Mouse (Mus musculus): ENCODE data around the gene Igfbp7. TPM values are rescaled to one million over a fixed set of nuclear protein-coding genes. Genes with fewer than 3 reads are reported as not detected.

Gene Igfbp7
- polyA plus RNA-seq, 1 experiment from 2014 or later, result 49.8 TPM

GRCm38 (mm10) chr5:77385221-77385620 lies 22.6 kb downstream of the Igfbp7 start:
- Histone ChIP-seq H3K4me2 (ENCODE audit: low read length) (no peak overlapping the region), H3K9ac (ENCODE audit: low read length) (no peak overlapping the region), H3K27ac (replicated peaks in 1 of 2; ENCODE audit: control insufficient read depth in 1 of 2, insufficient read depth in 1 of 2, low read depth in 2 of 2, low read length in 2 of 2) (no peak overlapping the region), H3K36me3 (ENCODE audit: control insufficient read depth, insufficient read depth, low read length) (no peaks in the 10 kb centered on the region), H3K27me3 (ENCODE audit: control insufficient read depth, insufficient read depth, low read length) (no peaks in the 10 kb centered on the region), H3K4me3 (ENCODE audit: control insufficient read depth in 1 of 2, insufficient read depth in 1 of 2, low read depth in 1 of 2, low read length in 2 of 2) (no peak overlapping the region), H3K4me1 (ENCODE audit: control insufficient read depth in 2 of 2, insufficient read depth in 2 of 2, low read length in 2 of 2) (peaks cover 12 to 14% of the 10 kb centered on the region in 2 experiments), H3K9me3 (ENCODE audit: control insufficient read depth, low read length) (no peaks in the 10 kb centered on the region)
- no peak for ATAC-seq (ENCODE audit: insufficient number of reproducible peaks, insufficient read depth, low FRiP score, low read depth)
- WGBS, result 90% methylated on average over 5 of the region's 5 CpGs

- no peak overlapping the region for H3K4me2 ChIP-seq (ENCODE audit: low read length)
Measured at GRCm38 (mm10) chr5:77384724-77385123, 23.1 kb downstream of the Igfbp7 start.

GRCm38 (mm10) chr5:77383799-77384554 lies 23.9 kb downstream of the Igfbp7 start:
- no peak overlapping the region for H3K9ac ChIP-seq (ENCODE audit: low read length)
- peaks cover 12 to 14% of the 10 kb centered on the region in 2 experiments for H3K4me1 ChIP-seq (ENCODE audit: control insufficient read depth in 2 of 2, insufficient read depth in 2 of 2, low read length in 2 of 2)
- ATAC-seq (ENCODE audit: insufficient number of reproducible peaks, insufficient read depth, low FRiP score, low read depth), result no peak
- H3K4me3 ChIP-seq (ENCODE audit: control insufficient read depth in 1 of 2, insufficient read depth in 1 of 2, low read depth in 1 of 2, low read length in 2 of 2), result no peak overlapping the region
- H3K4me2 ChIP-seq (ENCODE audit: low read length), result no peak overlapping the region
- H3K27ac ChIP-seq (replicated peaks in 1 of 2; ENCODE audit: control insufficient read depth in 1 of 2, insufficient read depth in 1 of 2, low read depth in 2 of 2, low read length in 2 of 2), result no peak overlapping the region
- no peaks in the 10 kb centered on the region for H3K36me3 ChIP-seq (ENCODE audit: control insufficient read depth, insufficient read depth, low read length)
- no peaks in the 10 kb centered on the region for H3K27me3 ChIP-seq (ENCODE audit: control insufficient read depth, insufficient read depth, low read length)
- no peaks in the 10 kb centered on the region for H3K9me3 ChIP-seq (ENCODE audit: control insufficient read depth, low read length)
- 76% methylated on average over 5 of the region's 5 CpGs for WGBS

More at GRCm38 (mm10) chr5:77384724-77385123, 23.1 kb downstream of the Igfbp7 start:
- no peak for ATAC-seq (ENCODE audit: insufficient number of reproducible peaks, insufficient read depth, low FRiP score, low read depth)
- H3K9me3 ChIP-seq (ENCODE audit: control insufficient read depth, low read length), result no peaks in the 10 kb centered on the region
- 75% methylated on average over 9 of the region's 9 CpGs for WGBS
- H3K4me3 ChIP-seq (ENCODE audit: control insufficient read depth in 1 of 2, insufficient read depth in 1 of 2, low read depth in 1 of 2, low read length in 2 of 2), result no peak overlapping the region
- H3K4me1 ChIP-seq (ENCODE audit: control insufficient read depth in 2 of 2, insufficient read depth in 2 of 2, low read length in 2 of 2), result peaks cover 12 to 14% of the 10 kb centered on the region in 2 experiments
- H3K27me3 ChIP-seq (ENCODE audit: control insufficient read depth, insufficient read depth, low read length), result no peaks in the 10 kb centered on the region
- no peaks in the 10 kb centered on the region for H3K36me3 ChIP-seq (ENCODE audit: control insufficient read depth, insufficient read depth, low read length)
- H3K27ac ChIP-seq (replicated peaks in 1 of 2; ENCODE audit: control insufficient read depth in 1 of 2, insufficient read depth in 1 of 2, low read depth in 2 of 2, low read length in 2 of 2), result no peak overlapping the region
- no peak overlapping the region for H3K9ac ChIP-seq (ENCODE audit: low read length)

GRCm38 (mm10) chr5:77381686-77382085 lies 26.2 kb downstream of the Igfbp7 start:
- 85% methylated on average over 5 of the region's 5 CpGs for WGBS
- no peak overlapping the region for H3K9ac ChIP-seq (ENCODE audit: low read length)
- no peaks in the 10 kb centered on the region for H3K36me3 ChIP-seq (ENCODE audit: control insufficient read depth, insufficient read depth, low read length)
- no peak overlapping the region for H3K27ac ChIP-seq (replicated peaks in 1 of 2; ENCODE audit: control insufficient read depth in 1 of 2, insufficient read depth in 1 of 2, low read depth in 2 of 2, low read length in 2 of 2)
- H3K27me3 ChIP-seq (ENCODE audit: control insufficient read depth, insufficient read depth, low read length), result no peaks in the 10 kb centered on the region
- H3K4me3 ChIP-seq (ENCODE audit: control insufficient read depth in 1 of 2, insufficient read depth in 1 of 2, low read depth in 1 of 2, low read length in 2 of 2), result no peak overlapping the region
- ATAC-seq (ENCODE audit: insufficient number of reproducible peaks, insufficient read depth, low FRiP score, low read depth), result no peak
- H3K4me1 ChIP-seq (ENCODE audit: control insufficient read depth in 2 of 2, insufficient read depth in 2 of 2, low read length in 2 of 2), result peaks cover 5 to 14% of the 10 kb centered on the region in 2 experiments
- no peaks in the 10 kb centered on the region for H3K9me3 ChIP-seq (ENCODE audit: control insufficient read depth, low read length)
- no peak overlapping the region for H3K4me2 ChIP-seq (ENCODE audit: low read length)

DNA sequence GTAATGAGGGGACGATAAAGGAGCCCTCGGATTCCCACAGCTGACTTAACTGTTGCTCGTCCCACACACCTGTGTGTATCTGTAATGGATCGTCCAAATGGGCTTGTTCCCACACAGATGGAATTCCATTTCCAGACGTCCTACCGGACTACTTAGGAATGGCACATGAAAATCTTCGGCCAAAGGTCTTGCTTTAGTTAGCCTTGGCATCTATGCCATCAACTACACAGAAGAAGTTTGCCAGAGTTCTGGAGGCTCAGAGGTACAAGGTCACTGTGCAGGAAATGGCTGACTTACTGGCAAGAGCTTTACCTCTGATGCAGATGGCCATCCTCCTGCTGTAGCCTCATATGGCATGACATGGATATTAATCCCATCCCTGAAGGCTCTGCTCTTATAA lies 26.6 kb downstream of the Igfbp7 start:
- no peaks in the 10 kb centered on the region for H3K27me3 ChIP-seq (ENCODE audit: control insufficient read depth, insufficient read depth, low read length)
- no peak overlapping the region for H3K27ac ChIP-seq (replicated peaks in 1 of 2; ENCODE audit: control insufficient read depth in 1 of 2, insufficient read depth in 1 of 2, low read depth in 2 of 2, low read length in 2 of 2)
- H3K9ac ChIP-seq (ENCODE audit: low read length), result no peak overlapping the region
- 88% methylated on average over 7 of the region's 7 CpGs for WGBS
- H3K36me3 ChIP-seq (ENCODE audit: control insufficient read depth, insufficient read depth, low read length), result no peaks in the 10 kb centered on the region
- ATAC-seq (ENCODE audit: insufficient number of reproducible peaks, insufficient read depth, low FRiP score, low read depth), result no peak
- no peaks in the 10 kb centered on the region for H3K9me3 ChIP-seq (ENCODE audit: control insufficient read depth, low read length)
- peaks cover 4 to 10% of the 10 kb centered on the region in 2 experiments for H3K4me1 ChIP-seq (ENCODE audit: control insufficient read depth in 2 of 2, insufficient read depth in 2 of 2, low read length in 2 of 2)
- H3K4me3 ChIP-seq (ENCODE audit: control insufficient read depth in 1 of 2, insufficient read depth in 1 of 2, low read depth in 1 of 2, low read length in 2 of 2), result no peak overlapping the region
- no peak overlapping the region for H3K4me2 ChIP-seq (ENCODE audit: low read length)

GRCm38 (mm10) chr5:77380321-77380901 lies 27.4 kb downstream of the Igfbp7 start:
- Histone ChIP-seq H3K36me3 (ENCODE audit: control insufficient read depth, insufficient read depth, low read length) (no peaks in the 10 kb centered on the region), H3K27ac (replicated peaks in 1 of 2; ENCODE audit: control insufficient read depth in 1 of 2, insufficient read depth in 1 of 2, low read depth in 2 of 2, low read length in 2 of 2) (no peak overlapping the region), H3K9me3 (ENCODE audit: control insufficient read depth, low read length) (no peaks in the 10 kb centered on the region), H3K27me3 (ENCODE audit: control insufficient read depth, insufficient read depth, low read length) (no peaks in the 10 kb centered on the region), H3K9ac (ENCODE audit: low read length) (no peak overlapping the region), H3K4me3 (ENCODE audit: control insufficient read depth in 1 of 2, insufficient read depth in 1 of 2, low read depth in 1 of 2, low read length in 2 of 2) (no peak overlapping the region), H3K4me1 (ENCODE audit: control insufficient read depth in 2 of 2, insufficient read depth in 2 of 2, low read length in 2 of 2) (peaks cover 4 to 7% of the 10 kb centered on the region in 2 experiments), H3K4me2 (ENCODE audit: low read length) (no peak overlapping the region)
- WGBS, result 81% methylated on average over 17 of the region's 17 CpGs
- no peak for ATAC-seq (ENCODE audit: insufficient number of reproducible peaks, insufficient read depth, low FRiP score, low read depth)

DNA sequence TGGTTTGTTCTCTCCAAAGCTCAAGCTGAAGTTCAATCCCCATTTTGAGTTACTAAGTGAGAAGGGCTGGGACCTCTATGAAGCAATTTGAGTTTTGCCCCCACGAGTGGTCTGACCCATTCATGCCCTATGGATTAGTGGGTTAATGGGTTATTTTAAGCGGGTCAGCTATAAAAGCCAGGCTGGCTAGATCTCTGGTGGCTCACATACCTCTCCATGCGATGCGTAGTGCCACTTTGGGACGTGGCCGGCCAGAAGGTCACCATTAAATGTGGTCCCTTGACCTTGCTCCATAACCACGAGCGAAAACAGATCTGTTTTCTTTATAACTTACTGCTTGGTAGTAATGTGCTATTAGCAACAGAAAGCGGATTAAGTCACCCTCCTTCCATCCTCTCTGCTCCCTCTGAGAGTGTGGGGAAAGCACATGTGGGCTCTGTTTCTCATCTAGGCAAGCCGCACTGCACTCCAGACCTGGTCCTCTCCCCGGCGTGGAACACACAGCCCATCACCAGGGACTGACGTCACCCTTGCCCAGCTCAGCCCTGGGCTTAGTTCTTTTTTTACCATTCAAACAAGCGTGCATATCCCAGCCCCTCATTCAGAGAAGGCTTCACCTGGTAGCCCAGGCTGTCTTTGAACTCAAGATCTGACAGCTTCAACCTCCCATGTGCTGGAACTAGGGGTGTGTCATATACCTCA lies 28.3 kb downstream of the Igfbp7 start:
- Histone ChIP-seq H3K27ac (replicated peaks in 1 of 2; ENCODE audit: control insufficient read depth in 1 of 2, insufficient read depth in 1 of 2, low read depth in 2 of 2, low read length in 2 of 2) (no peak overlapping the region), H3K9ac (ENCODE audit: low read length) (no peak overlapping the region), H3K4me1 (ENCODE audit: control insufficient read depth in 2 of 2, insufficient read depth in 2 of 2, low read length in 2 of 2) (peaks cover 4 to 11% of the 10 kb centered on the region in 2 experiments), H3K4me2 (ENCODE audit: low read length) (no peak overlapping the region), H3K27me3 (ENCODE audit: control insufficient read depth, insufficient read depth, low read length) (no peaks in the 10 kb centered on the region), H3K4me3 (ENCODE audit: control insufficient read depth in 1 of 2, insufficient read depth in 1 of 2, low read depth in 1 of 2, low read length in 2 of 2) (no peak overlapping the region), H3K9me3 (ENCODE audit: control insufficient read depth, low read length) (no peaks in the 10 kb centered on the region), H3K36me3 (ENCODE audit: control insufficient read depth, insufficient read depth, low read length) (no peaks in the 10 kb centered on the region)
- WGBS, result 73% methylated on average over 14 of the region's 14 CpGs
- ATAC-seq (ENCODE audit: insufficient number of reproducible peaks, insufficient read depth, low FRiP score, low read depth), result no peak
